Mouse (Mus musculus) heart, embryonic 16.5 days (tissue): Measurements from ENCODE around the gene Slc4a1. TPM values are rescaled to one million over a fixed set of nuclear protein-coding genes. Genes with fewer than 3 reads are reported as not detected.
A peak's percentile ranks its signal among the peaks of the same experiment; 100 is the strongest.

Source experiments
- ATAC-seq: fragments of 200-750 bp; cut with Nextera tagmentation; replicated peaks from 2 replicates; pipeline ENCODE4 v1.8.0; 2017; ENCODE audit warnings: moderate number of reproducible peaks; ENCODE audit not compliant: insufficient read depth, low FRiP score; ENCODE audit errors: extremely low read depth
- H3K27ac ChIP-seq: fragments of 300-500 bp; sonication (generic); 2 replicates; pipeline ENCODE4 v1.5.1; 2014; ENCODE audit warnings: mild to moderate bottlenecking, low read length, control low read depth, moderate library complexity
- H3K27me3 ChIP-seq: fragments of 300-500 bp; sonication (generic); 2 replicates; pipeline ENCODE4 v1.6.1; 2014; ENCODE audit warnings: low read length, mixed read lengths; ENCODE audit not compliant: control insufficient read depth, insufficient read depth
- H3K36me3 ChIP-seq: fragments of 300-500 bp; sonication (generic); 2 replicates; pipeline ENCODE4 v1.6.1; 2014; ENCODE audit not compliant: control insufficient read depth, insufficient read depth
- H3K4me1 ChIP-seq: fragments of 300-500 bp; sonication (generic); 2 replicates; pipeline ENCODE4 v1.6.1; 2014; ENCODE audit warnings: low read length, mixed read lengths; ENCODE audit not compliant: control insufficient read depth, insufficient read depth
- H3K4me2 ChIP-seq: fragments of 300-500 bp; sonication (generic); 2 replicates; pipeline ENCODE4 v1.6.1; 2014; ENCODE audit warnings: low read depth, mild to moderate bottlenecking, control low read depth, low read length
- H3K4me3 ChIP-seq: fragments of 300-500 bp; sonication (generic); 2 replicates; pipeline ENCODE4 v1.5.1; 2014; ENCODE audit warnings: mild to moderate bottlenecking, control low read depth, low read length
- H3K9ac ChIP-seq: fragments of 300-500 bp; sonication (generic); 2 replicates; pipeline ENCODE4 v1.6.1; 2014; ENCODE audit warnings: low read length, control low read depth
- H3K9me3 ChIP-seq: fragments of 300-500 bp; sonication (generic); replicated peaks from 2 replicates; pipeline ENCODE4 v1.6.1; 2016; ENCODE audit warnings: low read length; ENCODE audit not compliant: control insufficient read depth
- whole genome bisulfite sequencing: fragments of 180-500 bp; shearing (Covaris S2); extraction: QIAGEN DNeasy Blood & Tissue Kit; methylation state at CpG from one replicate; pipeline ENCODE4 v1.1.7; 2014; 5-methylcytosine and 5-hydroxymethylcytosine counted together
- polyA plus RNA-seq: library from polyadenylated mRNA; unstranded; fragments of >200 nt; fragmentation: Nextera tagmentation; extraction: Ambion mirVana; gene quantifications from 2 replicates; pipeline ENCODE4 v1.2.1, GENCODE M21; 2015

The Slc4a1 gene
- polyA plus RNA-seq, 1 experiment from 2014 or later: 14.9 TPM

- H3K36me3 ChIP-seq: peaks cover 4% of the 10 kb centered on the region
- H3K27ac ChIP-seq: peak overlapping the region; percentile 96
- H3K4me1 ChIP-seq: peaks cover 21% of the 10 kb centered on the region
- ATAC-seq: peak; percentile 91
- H3K9me3 ChIP-seq: no peaks in the 10 kb centered on the region
- peak overlapping the region; percentile 91 for H3K4me2 ChIP-seq
- H3K4me3 ChIP-seq: peak overlapping the region; percentile 80
- peak overlapping the region; percentile 96 for H3K9ac ChIP-seq
- H3K27me3 ChIP-seq: no peaks in the 10 kb centered on the region
- WGBS: under 1% methylated on average over 32 of the region's 32 CpGs
Observed at GRCm38 (mm10) chr11:102408344-102408876, 42.4 kb upstream of the Slc4a1 start.

DNA sequence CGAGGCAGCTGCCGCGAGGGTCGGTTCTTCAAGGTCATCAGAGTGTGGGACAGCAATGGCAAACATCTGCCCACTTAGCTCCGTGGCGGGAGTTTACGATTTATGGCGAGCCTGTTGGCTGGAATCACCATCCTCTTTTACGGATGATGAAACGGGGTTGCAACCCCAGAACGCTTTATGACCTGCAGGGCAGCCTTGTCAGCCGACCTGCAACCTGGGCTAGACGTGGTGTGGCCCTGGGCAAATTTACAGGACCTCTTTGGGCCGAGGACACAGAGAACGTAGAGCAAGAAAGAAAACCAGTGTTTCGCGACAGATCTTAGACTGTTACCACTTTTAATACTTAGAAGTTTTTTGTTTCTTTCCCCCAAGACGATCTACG, 41.8 kb upstream of the Slc4a1 start, which contains the start of gene Slc25a39:
Slc25a39 (minus strand) TSS at position 113 of the 382 bp plus-strand sequence.
- H3K27ac ChIP-seq: peak within 1 kb of the TSS; percentile 96
- peaks cover 21% of the 10 kb centered on the region for H3K4me1 ChIP-seq
- under 1% methylated on average over 19 of the region's 19 CpGs for WGBS
- peak within 1 kb of the TSS; percentile 96 for H3K9ac ChIP-seq
- H3K9me3 ChIP-seq: no peaks in the 10 kb centered on the region
- ATAC-seq: peak; percentile 5; the same call in 1 of the 2 replicates
- H3K36me3 ChIP-seq: peaks cover 9% of the 10 kb centered on the region
- peak within 1 kb of the TSS; percentile 91 for H3K4me2 ChIP-seq
- peak within 1 kb of the TSS; percentile 80 for H3K4me3 ChIP-seq
- H3K27me3 ChIP-seq: no peaks in the 10 kb centered on the region

- under 1% methylated on average over 79 of the region's 85 CpGs for WGBS
Observed at GRCm38 (mm10) chr11:102406900-102407833, 41.2 kb upstream of the Slc4a1 start.

DNA sequence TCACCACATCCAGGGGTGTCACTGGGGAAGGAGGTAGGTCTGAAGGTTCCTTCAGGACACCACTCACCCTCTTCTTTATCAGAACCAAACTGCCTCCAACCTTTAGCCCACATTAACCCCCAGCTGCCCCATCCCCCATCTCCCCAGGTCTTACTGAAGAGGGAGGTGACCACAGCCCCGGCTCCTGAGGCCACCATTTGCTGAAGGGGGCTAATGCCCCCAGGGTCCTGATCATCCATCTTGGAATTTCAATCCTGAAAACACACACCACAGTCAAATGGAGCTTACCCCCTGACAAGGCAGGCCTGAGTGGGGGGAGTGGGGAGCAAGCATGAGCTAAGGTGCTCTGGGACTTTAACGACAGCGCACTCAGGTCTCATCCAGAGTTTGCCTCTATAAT, 40.4 kb upstream of the Slc4a1 start:
- 10% methylated on average over 3 of the region's 3 CpGs for WGBS
- Histone ChIP-seq H3K27ac (peak overlapping the region; percentile 96), H3K36me3 (peaks cover 16% of the 10 kb centered on the region), H3K9ac (peak overlapping the region; percentile 96), H3K9me3 (no peaks in the 10 kb centered on the region), H3K4me2 (peak overlapping the region; percentile 91), H3K27me3 (no peaks in the 10 kb centered on the region), H3K4me3 (peak overlapping the region; percentile 80), H3K4me1 (peaks cover 19% of the 10 kb centered on the region)
- no peak for ATAC-seq

More at GRCm38 (mm10) chr11:102406900-102407833, 41.2 kb upstream of the Slc4a1 start:
- peaks cover 21% of the 10 kb centered on the region for H3K4me1 ChIP-seq
- no peaks in the 10 kb centered on the region for H3K9me3 ChIP-seq
- H3K36me3 ChIP-seq: peaks cover 16% of the 10 kb centered on the region
- peak overlapping the region; percentile 80 for H3K4me3 ChIP-seq
- peak overlapping the region; percentile 96 for H3K27ac ChIP-seq
- no peaks in the 10 kb centered on the region for H3K27me3 ChIP-seq
- peak overlapping the region; percentile 96 for H3K9ac ChIP-seq
- H3K4me2 ChIP-seq: peak overlapping the region; percentile 91
- ATAC-seq: peak; percentile 76

GRCm38 (mm10) chr11:102405544-102406285, 39.7 kb upstream of the Slc4a1 start:
- Histone ChIP-seq H3K4me3 (peak overlapping the region; percentile 80), H3K27ac (no peak overlapping the region), H3K9me3 (no peaks in the 10 kb centered on the region), H3K4me1 (peaks cover 16% of the 10 kb centered on the region), H3K27me3 (peaks cover under 1% of the 10 kb centered on the region; the same call in 1 of the 2 replicates), H3K36me3 (peaks cover 16% of the 10 kb centered on the region), H3K9ac (peak overlapping the region; percentile 96), H3K4me2 (peak overlapping the region; percentile 91)
- ATAC-seq: no peak
- whole genome bisulfite sequencing: 83% methylated on average over 11 of the region's 11 CpGs

DNA sequence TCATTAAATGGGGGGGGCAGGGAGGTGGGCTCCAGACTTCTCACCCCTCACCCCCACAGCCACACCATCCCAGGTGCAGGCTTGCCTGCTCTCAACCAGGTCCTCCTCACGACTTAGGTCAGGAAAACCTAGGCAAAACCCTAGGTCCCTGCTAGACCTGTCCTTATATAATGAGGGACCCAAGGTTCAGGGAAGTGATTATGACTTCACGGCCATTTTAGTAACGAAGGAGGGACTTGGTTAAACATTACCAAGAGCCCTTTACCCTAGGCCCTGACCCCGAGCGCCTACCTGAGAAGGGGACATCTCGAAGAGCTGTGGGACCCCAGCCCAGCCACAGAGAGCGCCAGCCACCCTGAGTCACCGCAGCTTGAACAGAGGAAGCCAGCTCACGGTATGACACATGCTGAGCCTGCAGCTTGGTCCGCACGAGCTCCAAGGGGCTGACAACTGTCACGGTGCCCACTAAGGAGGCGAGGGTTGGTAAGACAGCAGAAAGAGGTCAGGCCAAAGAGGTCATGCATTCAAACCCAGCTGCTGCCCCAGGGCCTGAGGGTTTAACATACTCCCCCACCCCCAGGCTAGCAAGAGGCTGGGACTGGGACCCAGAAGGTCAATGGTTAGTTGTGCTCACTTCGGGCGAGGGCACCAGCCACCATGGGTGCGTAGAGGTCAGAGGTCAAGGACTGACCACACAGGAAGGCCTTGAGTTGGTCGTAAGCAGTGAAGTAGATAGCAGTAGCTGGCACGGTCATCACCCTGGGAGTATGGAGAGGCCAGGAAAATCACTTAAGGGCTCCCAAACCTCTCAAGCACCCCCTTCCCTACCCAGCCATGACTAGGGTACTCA, 38.4 kb upstream of the Slc4a1 start:
- Histone ChIP-seq H3K36me3 (peaks cover 16% of the 10 kb centered on the region), H3K27ac (no peak overlapping the region)
- no peak for ATAC-seq

GRCm38 (mm10) chr11:102403657-102404056, 37.7 kb upstream of the Slc4a1 start:
- 95% methylated on average over 11 of the region's 11 CpGs for WGBS
- Histone ChIP-seq H3K4me3 (no peak overlapping the region), H3K27ac (no peak overlapping the region), H3K9me3 (no peaks in the 10 kb centered on the region), H3K27me3 (peaks cover 18% of the 10 kb centered on the region), H3K9ac (no peak overlapping the region), H3K4me2 (no peak overlapping the region), H3K4me1 (peaks cover 14% of the 10 kb centered on the region), H3K36me3 (peaks cover 16% of the 10 kb centered on the region)
- no peak for ATAC-seq

More for the DNA sequence above, 38.4 kb upstream of the Slc4a1 start:
- Histone ChIP-seq H3K9ac (no peak overlapping the region), H3K9me3 (no peaks in the 10 kb centered on the region), H3K27me3 (peaks cover 11% of the 10 kb centered on the region), H3K4me2 (no peak overlapping the region), H3K4me3 (no peak overlapping the region), H3K4me1 (peaks cover 14% of the 10 kb centered on the region)
- 81% methylated on average over 18 of the region's 18 CpGs for WGBS

DNA sequence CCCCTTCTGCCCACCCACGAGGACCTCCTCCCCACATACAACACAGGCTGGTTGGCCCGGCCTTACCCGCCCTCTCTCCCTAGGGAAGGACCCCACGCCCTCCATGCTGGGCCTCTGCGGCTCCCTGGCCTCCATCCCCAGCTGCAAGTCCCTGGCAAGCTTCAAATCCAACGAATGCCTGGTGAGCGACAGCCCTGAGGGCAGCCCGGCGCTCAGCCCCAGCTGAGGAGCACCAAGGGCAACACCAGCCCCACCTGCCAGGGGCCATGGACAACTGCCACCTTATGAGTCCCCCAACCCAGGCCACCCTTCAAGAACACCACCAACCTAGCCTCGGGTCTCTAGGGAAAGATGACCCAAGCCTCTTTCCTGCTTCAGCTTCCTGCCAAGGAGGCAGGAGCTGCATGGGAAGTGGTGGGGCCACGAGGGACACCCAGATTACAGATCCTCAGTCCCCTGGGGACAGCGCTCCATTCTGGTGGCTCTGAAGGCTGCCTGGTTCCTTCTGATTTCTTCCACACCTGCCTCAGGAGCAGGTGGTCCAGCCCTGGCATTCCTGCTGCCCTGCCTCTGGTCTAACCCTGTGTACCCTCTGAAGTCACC, 36.0 kb upstream of the Slc4a1 start:
- Histone ChIP-seq H3K9me3 (no peaks in the 10 kb centered on the region), H3K36me3 (peaks cover 16% of the 10 kb centered on the region), H3K4me2 (no peak overlapping the region), H3K27ac (no peak overlapping the region), H3K27me3 (peaks cover 33% of the 10 kb centered on the region), H3K9ac (no peak overlapping the region), H3K4me3 (no peak overlapping the region), H3K4me1 (peaks cover 16% of the 10 kb centered on the region)
- no peak for ATAC-seq
- 58% methylated on average over 12 of the region's 12 CpGs for WGBS
